ENCODE assay signal across 11 mouse cellular contexts in genomic region chr17:7899961-7900360, GRCm38 (mm10).
"Had no signal": no experiment of that assay in that cellular context is flagged by ENCODE, and none has a peak within 500 bp of the region (broad histone marks: within the 10 kb centered on the region; RNA-seq: fewer than 3 reads in every experiment).

No protein-coding gene starts in this region.

- DNase-seq: kidney, adult 8-10 months; kidney, postnatal 25 days; layer of hippocampus, adult 9-11 months; liver; liver, embryonic 13.5 days; lung, adult 2 months; lung, postnatal 14 days; lung, postnatal 4 days; midbrain, embryonic 14.5 days; thymus, adult 18-20 months; thymus, postnatal 36 days had no signal
